Mouse (Mus musculus) adrenal gland, postnatal 36 days (tissue): ENCODE measurements around the gene Mlst8. TPM values are rescaled to one million over a fixed set of nuclear protein-coding genes. Genes with fewer than 3 reads are reported as not detected.

Experiments
- DNase-seq, 2 experiments: peaks; one replicate each; pipeline ENCODE4 v3.0.0; 2021; ENCODE audit warnings: mixed read lengths in 1 of 2
- total RNA-seq, 2 experiments: library from RNA; stranded (reverse); gene quantifications; 2 replicates each; pipeline ENCODE4 v1.2.3; 2021

Gene Mlst8
- total RNA-seq, 2 experiments from 2014 or later = 22.8 to 24.3 TPM

DNA sequence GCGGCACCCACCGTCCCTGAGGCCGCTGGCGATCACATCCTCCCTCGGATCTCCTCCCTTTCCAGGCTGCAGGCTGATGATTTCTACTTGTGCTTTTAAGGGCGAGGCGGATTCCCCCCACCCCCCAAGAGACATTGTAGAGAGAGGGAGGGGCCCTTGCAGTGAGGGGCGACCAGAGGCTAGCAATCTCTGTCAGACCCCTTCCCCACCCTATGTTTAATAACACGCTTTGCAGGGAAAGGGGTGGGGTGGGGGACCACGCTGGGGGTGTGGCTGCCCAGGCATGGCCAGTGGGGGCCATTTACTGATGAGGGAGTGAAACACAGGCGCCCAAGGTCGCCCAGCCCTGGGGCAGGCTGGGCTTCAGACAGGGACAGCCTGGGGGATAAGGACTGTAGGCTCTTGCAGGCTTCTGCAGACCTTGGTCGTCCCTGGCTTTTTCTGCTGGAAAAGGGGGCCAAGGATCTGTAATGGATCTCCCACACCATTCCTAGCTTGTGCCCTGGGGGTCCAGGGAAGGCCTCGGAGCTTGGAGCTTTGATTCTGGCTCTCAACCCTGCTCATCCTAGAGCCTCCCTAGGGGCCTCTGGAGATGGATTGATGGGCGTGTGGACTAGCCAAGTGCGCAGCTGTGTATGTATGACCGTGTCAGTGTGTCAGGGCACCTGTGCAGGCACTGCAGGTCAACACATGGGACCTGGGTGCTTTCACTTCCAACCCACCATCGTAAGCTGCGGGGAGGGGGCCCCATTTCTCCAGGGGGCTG, 10.6 kb upstream of the Mlst8 start:
- DNase-seq = peak; percentile 44 to 54

DNA sequence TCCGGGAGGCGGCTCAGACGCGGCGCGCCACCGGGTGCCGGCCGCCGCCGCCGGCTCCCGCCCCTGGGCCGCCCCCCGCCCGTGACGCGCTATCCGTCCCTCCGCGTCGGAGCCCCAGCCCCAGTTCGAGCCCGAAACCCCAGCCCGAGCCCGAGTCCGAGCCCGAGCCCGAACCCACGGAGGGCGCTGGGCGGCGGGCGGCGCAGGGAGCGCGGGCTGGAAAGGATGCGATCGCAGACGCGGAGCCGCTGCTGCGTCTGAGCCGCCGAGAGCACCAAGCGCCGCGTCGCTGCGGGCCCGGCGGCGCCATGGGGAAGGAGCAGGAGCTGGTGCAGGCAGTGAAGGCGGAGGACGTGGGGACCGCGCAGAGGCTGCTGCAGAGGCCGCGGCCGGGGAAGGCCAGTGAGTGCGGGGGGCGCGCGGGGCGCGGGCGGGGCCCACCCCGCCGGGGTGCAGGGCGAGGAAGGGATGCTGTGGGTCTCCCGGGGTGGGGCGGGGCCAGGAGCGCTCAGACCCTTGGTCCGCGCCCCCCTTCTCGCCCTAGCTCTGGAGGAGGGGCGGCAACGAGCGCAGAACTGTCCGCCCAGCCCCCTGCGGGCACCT, 9.9 kb upstream of the Mlst8 start:
- peak; percentile 46 to 62 for DNase-seq

DNA sequence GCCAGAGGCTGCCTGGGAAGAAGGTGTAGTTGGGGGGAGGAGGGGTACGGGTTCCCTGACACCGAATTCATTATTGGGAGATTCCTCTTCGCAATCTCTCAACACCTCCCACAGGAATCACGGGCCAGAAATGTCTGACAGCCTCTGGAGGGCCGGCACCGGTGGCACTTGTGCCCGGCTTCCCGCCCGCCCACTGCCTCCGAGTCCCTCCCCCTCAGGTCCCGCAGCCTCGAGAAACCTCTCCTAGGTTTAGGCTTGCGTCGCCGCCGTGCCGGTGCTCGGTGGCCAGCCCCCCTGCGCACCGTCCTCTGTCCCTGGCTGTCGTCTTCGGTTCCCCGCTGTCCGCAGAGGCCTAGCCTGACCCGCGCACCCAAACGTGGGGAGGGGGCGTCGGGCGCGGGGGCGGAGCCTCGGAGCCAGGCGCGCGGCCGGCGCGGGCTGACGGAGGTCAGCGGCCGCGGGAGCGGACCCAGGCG, 9.3 kb upstream of the Mlst8 start, which contains the start of gene Caskin1:
Gene Caskin1 (plus strand): TSS at position 416 of the 476 bp plus-strand sequence.
- DNase-seq = peak; percentile 55 to 73

DNA sequence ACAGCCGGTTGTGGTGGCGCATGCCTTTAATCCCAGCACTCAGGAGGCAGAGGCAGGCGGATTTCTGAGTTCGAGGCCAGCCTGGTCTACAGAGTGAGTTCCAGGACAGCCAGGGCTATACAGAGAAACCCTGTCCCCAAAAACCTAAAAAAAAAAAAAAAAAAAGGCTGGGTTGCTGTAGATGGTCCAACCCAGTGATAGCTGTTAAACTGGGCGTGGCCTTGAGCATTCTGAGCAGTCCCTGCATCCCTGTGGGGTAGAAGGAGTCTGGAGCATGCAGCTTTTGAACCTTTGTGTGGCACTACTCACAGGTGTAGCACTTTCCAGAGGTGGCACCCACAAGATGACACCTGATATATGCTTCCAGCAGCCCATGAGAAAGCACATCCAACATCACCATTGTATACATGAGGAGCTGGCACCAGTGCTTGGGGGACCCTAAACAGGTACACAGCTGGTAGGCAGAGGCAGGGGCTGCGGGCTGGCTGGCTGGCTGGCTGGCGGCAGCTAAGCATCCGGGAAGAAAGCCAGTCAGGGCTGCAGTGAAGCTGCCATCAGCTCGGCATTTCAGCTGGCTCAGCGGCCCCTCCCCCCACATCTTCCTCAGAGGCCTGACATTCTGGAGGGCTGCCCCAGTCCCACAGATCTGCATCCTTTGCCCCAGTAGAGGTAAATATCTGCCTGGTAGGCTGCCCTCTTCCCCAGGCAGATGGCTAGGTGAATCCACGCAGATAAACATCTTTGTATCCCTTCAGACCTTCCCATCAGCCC, 6.4 kb upstream of the Mlst8 start:
- no peak for DNase-seq

DNA sequence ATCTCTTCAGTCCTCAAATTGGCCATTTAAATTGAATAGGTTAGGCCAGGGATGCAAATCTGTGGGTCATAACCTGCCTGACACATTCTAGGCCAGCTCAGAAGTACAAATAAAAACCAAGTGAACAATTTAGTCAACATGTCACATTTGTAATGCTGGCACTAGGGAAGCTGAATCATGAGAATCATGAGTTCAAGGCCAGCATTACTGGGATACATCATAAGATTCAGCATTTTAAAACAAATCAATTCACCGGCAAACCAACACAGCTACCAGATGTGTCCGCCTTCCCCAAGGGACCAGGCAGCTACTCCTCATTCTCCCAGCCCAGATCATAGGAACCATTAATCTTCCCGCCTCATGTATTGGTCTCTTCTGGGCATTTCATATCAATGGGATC, 4.6 kb upstream of the Mlst8 start:
- DNase-seq = no peak

DNA sequence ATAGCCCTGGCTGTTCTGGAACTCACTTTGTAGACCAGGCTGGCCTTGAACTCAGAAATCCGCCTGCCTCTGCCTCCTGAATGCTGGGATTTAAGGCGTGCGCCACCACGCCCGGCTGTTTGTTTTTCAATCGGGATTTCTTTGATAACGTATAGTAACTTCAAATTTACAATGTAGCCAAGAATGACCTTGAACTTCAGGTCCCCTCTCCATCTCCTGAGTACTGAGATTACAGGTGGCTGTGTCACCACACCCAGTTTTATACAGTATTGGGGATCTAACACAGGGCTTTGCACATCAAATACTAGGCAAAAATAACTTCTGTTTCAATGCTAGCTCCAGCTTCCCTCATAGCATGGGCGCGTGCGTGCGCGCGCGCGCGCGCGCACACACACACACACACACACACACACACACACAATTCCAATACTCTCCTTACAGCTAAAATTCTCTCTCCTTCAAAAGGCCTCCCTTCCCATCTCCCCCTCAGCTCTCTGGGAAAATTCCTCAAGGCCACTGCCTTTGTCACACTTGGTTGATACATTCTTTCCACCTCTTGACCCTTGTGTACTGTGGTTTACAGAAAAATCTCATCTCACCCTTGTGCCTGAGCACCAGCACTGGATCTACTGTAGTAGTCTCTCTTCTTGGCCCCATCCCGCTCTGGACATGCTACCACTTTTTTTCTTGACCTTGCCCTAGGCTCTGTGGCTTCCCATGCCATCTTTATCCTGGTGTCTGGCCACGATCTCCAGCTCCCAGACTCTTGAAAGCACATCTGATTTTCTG, 2.3 kb upstream of the Mlst8 start:
- DNase-seq = no peak

DNA sequence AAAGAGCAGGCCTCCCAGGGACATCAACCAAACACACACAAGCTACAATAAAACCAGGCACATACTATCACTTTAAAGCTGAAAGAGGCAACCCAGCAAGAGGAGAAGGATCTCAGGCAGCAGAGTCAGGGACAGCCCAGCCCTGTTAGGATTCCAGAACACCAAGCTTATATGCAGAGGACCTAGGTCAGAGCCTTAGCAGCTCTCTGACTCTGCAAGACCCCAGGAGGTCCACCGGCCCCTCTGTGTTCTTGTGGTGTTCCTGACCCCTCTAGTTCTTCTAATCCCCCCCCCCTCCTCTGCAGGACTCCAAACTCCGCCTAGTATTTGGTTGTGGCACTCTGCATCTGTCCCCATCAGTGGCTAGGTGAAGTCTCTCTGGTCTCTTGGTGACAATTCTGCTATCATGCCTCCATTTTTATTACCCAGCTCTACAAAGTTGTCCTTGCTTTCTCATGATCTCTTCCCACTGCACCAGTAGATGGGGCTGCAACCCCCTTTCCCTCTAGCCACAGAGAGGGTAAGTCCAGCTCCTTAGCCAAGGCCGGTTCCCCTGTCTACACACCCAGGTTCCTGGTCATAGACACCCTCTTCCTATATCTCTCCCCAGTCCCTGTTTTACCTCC, 1.4 kb upstream of the Mlst8 start:
- peak in 1 of 2 experiments; percentile 50 for DNase-seq

DNA sequence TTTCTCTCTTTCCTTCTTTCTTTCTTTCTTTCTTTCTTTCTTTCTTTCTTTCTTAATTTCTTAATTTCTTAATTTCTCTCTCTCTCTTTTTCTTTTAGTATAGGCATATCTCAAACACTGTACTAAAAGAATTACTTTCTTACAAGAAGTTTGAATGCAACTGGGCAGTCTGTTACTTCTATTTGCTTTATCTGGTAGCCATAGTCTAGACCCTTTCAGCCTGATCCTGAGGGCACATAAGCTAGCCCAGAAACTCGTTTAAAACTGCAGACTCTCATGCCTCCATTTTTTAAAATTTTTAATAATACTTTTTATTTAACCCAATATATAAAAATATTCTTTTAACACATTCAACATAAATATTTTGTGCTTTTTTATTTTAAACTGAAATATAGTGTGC, 553 bp upstream of the Mlst8 start:
- DNase-seq = no peak

DNA sequence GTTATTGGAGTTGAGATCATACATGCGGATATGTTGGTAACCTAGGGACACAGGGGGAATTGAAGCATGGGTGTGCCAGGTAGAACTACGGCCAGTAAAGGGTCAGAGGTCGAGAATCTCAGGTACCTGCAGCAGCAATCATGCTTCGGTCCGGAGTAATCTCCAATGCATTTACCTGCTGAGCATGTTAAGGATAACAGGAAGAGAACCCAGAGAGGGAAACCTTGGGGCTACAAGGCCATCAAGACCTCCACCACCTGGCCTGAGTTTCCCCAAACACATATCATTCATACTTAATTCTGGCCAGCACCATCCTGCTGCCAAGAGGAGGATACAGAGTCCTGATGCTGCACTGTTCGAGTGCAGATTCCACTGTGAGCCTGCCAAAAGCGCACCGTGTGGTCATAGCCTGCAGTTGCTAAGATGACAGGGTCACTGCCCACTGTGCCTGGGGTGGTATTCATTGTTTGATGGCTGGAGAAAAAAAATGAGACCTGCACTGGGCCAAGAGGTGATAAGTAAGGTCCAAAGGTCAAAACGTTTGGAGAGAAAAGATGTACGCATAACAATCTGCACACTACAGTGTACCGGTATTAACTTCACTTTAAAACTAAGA, 785 bp downstream of the Mlst8 start:
- DNase-seq = no peak

DNA sequence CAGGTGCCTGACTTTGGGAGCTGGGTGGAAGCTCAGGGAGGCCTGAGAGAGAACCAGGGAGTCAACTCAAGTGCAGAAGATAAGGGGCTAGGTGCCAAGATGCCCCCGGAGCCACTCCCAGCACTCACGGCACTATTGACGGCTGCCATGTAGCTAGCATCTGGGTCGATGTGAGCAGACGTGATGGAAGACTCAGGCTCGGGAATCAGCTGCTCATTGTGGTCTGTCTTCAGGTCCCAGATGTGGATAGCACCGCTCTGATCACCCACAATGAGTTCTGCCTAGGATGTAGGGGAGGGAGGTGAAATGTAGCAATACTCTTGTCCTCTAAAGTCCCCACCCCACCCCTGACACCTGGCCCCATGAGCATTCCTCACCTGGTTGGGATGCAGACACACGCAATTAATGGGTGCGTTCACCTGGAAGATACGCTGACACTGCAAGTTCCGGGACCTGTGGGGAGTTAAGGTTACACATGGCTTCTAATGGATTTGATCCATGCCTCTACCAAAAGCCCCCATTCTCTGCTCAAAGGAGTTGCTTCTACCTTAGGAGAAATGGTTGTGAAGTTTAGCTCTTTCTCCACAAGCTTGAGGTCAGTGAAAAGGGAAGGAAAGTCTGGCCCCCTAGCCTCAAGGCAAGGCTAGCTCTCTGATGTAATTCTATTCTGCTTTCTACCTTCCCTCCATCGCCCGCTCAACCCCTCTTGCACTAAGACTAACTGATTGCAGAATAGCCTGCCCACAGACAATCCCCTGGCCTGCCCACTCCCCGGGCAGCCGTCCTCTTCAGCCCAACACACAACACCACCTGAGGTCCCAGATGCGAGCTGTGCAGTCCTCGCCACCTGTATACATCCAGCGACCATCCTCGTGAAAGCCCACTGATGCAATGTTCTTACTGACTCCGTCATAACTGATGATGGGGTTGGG, 1.6 kb downstream of the Mlst8 start:
- no peak for DNase-seq

DNA sequence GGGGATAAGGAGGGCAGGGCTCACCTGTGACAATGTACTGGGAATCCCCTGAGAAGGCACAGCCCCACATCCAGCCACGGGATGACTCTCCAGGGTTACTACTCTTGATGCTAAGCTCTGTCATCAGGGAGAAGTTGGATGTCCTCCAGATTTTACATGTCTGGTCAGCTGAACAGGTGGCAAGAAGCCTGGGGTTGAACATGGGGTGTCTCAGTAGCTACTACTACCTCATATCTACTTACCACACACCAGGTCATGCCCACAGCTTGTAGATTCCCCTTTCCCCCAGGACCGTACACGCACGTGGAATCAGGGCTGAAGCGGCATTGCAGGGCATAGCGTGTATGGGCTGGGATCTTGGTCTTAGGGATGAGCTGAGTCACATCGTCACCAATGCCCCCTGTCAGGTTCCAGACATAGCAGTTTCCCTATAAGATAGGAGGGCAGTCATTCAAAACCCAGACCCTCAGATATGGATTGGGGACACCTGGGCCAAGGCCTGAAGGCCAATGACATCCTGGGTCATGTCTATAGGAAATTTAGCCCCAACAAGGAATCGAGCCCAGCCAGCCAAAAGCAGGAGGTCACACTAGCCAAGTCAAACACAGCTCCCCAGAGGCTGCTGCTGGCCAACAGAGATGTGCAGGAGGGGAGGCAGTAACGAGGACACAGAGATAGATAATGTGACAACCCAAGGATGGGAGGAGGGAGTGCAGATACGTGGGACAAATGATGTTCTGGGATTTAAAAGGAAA, 2.7 kb downstream of the Mlst8 start:
- no peak for DNase-seq

DNA sequence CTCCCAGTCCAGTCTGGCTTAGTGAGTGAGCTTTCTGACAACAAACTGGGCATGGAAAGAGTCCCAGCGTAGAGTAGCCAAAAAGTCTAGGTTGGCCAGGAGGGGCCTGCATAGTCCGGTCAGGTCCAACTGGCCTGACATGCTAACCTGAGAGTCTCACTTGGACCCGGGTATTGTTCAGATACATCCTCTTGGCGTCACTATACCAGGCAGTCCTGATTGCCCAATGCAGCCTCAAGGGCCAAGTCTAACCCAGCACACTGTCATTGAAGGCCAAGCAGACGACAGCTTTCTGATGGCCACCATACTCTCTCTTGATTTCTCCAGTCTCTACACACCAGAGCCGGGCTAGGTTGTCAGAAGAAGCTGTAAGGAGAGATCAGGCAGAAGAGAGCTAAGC, 3.3 kb downstream of the Mlst8 start:
- DNase-seq = no peak

DNA sequence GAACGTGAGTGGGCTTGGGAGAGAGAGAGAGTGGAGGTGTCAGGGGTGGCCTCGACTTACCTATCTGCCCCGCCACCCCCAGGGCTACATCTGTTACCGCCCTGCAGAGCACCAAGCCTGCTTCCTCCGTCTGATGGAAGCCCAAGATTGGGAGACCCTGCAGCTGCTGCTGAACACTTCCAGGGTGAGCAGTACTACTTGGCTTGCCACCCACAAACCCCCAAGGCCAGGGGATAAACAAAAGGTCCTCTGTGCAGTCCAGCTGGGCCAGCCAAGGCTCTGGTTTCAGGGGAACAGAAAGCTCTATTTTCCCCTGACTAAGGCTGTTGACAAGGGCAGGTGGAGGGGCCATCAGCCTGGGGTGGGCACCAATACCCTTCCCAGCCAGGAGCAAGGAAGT, 4.3 kb downstream of the Mlst8 start:
- no peak for DNase-seq

DNA sequence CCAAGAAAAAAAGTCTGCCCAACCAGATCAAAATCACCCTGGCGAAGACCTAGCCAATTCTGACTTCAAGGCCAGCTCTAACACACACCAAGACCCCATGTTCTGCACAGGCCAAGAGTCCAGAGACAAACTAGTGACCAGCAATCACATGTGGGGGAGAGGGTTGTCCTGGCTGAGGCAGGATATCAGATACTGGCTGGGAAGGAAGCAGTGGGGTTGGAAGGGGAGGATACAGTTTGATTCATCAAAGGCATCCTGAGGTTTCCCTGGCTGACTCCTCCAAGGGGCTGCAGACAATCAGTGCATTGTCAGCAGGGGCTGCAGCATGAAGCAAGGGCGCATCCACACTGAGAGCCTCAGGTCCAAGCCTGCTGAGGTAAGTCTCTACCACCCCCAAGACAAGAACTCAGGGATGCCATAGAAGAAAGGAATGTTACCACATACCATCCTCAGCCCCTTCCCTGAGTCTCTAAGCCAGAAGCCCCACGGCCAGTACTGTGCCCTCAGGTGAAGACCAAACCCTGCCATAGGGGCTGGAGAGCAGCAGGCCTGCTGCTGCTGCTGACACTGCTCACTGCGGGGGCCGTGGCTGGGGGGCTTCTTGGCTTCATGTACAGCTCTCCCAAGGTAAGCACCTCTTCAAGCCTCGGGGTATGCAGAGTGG, 5.1 kb downstream of the Mlst8 start, which contains the start of gene Bricd5:
Gene Bricd5 (plus strand): TSS at position 273 of the 664 bp plus-strand sequence.
- no peak for DNase-seq

DNA sequence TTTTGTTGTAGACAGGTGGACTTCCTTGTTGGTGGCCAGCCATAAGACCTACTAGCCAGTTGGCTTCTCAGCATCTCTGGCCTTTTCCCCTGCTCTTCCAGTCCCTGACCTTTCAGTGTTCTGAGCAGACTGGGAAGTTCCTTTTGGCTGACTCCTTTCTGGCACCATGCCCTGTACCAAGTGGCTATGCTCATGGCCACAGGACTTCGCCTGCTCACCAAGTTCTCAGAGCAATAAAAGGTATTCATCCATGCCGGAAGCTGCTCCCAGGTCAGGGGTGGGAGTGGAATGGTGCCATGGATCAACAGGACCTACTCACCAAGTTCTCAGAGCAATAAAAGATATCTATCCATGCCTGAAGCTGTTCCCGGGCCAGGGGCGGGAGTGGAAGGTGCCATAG, 6.4 kb downstream of the Mlst8 start:
- DNase-seq = peak; percentile 85 to 90

DNA sequence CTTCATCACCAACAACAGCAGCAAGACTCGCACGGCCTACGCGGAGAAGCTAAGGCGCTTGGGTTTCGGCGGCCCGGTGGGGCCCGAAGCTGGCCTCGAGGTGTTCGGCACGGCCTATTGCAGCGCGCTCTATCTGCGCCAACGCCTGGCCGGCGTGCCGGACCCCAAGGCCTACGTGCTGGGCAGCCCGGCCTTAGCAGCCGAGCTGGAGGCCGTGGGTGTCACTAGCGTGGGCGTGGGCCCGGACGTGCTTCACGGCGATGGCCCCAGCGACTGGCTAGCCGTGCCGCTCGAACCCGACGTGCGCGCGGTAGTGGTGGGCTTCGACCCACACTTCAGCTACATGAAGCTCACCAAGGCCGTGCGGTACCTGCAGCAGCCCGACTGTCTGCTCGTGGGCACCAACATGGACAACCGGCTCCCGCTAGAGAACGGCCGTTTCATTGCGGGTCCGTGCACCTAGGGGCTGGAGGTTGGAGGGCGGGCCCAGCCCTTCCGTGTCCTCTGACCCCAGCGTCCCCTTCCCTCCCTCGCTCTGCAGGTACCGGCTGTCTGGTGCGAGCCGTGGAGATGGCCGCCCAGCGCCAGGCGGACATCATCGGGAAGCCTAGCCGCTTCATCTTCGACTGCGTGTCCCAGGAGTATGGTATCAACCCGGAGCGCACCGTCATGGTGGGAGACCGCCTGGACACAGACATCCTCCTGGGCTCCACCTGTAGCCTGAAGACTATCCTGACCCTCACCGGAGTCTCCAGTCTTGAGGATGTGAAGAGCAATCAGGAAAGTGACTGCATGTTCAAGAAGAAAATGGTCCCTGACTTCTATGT, 8.0 kb downstream of the Mlst8 start:
- peak; percentile 51 to 65 for DNase-seq

DNA sequence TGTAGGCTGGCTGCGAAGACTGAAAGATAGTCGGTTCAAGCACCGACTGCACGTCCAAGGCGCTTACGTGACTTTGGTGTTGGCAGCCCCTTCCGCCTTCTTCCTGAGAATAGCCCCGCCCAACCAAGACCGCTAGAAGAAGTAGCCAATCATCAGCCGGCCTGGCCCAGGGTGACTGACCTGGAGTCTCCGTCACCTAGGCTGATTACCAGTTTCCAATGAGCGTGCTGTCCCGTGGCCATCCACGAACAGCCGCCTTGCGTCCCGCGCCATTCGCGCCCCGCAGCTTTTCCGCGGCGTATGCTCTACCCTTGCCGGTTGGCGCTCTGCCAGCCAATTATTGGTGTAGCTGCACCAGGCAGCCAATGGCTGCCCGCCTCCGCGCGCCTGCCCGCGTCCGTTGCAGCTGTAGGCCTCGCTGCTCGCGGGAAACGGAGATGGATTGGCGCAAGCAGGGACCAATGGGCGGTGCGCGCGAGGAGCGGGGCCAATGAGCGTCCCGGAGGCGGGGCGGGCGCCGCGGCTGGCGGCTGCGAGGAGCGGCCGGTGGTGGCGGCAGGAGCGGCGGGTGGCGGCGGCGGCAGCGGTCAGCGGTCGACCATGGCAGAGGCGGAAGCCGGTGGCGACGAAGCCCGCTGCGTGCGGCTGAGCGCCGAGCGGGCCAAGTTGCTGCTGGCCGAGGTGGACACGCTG, 8.8 kb downstream of the Mlst8 start, which contains the start of the genes E4f1 and Pgp:
Gene E4f1 (minus strand): TSS at position 404 of the 693 bp plus-strand sequence.
Gene Pgp (plus strand): TSS at position 483 of the 693 bp plus-strand sequence.
- peak; percentile 99 for DNase-seq
